Mouse (Mus musculus) urinary bladder, adult 18-20 months (tissue): ENCODE results near the gene Atp2a3.

Experiments used
- DNase-seq, 2 experiments: peaks; one replicate each; pipeline ENCODE4 v3.0.0; 2022; ENCODE audit warnings: low spot score in 2 of 2, mixed read lengths in 2 of 2

The Atp2a3 gene

GRCm38 (mm10) chr11:72961072-72961980, at the start of gene Atp2a3:
TSS of gene Atp2a3 (plus strand) at chr11:72961169.
- no peak for DNase-seq

GRCm38 (mm10) chr11:72917299-72917996, 43.5 kb upstream of the Atp2a3 start:
- no peak for DNase-seq

GRCm38 (mm10) chr11:72923116-72923515, 37.9 kb upstream of the Atp2a3 start:
- peak in 1 of 2 experiments; percentile 15 for DNase-seq

- peak in 1 of 2 experiments; percentile 16 for DNase-seq
Measured at GRCm38 (mm10) chr11:72924458-72924857, 36.5 kb upstream of the Atp2a3 start.

GRCm38 (mm10) chr11:72925067-72925466, 35.9 kb upstream of the Atp2a3 start:
- DNase-seq = no peak

GRCm38 (mm10) chr11:72926226-72926890, 34.6 kb upstream of the Atp2a3 start:
- peak; percentile 22 to 53 for DNase-seq

- DNase-seq = no peak
Measured at GRCm38 (mm10) chr11:72928516-72928915, 32.5 kb upstream of the Atp2a3 start.

GRCm38 (mm10) chr11:72940208-72941143, 20.5 kb upstream of the Atp2a3 start:
- DNase-seq = no peak

GRCm38 (mm10) chr11:72944996-72945793, 15.8 kb upstream of the Atp2a3 start:
- DNase-seq = no peak

- DNase-seq = no peak
Measured at GRCm38 (mm10) chr11:72945875-72946559, 15.0 kb upstream of the Atp2a3 start.

GRCm38 (mm10) chr11:72946560-72947119, 14.3 kb upstream of the Atp2a3 start:
- no peak for DNase-seq

GRCm38 (mm10) chr11:72947840-72948239, 13.1 kb upstream of the Atp2a3 start:
- DNase-seq = no peak

GRCm38 (mm10) chr11:72948254-72948653, 12.7 kb upstream of the Atp2a3 start:
- no peak for DNase-seq

GRCm38 (mm10) chr11:72951137-72952000, 9.6 kb upstream of the Atp2a3 start:
- no peak for DNase-seq

GRCm38 (mm10) chr11:72952226-72952625, 8.7 kb upstream of the Atp2a3 start:
- no peak for DNase-seq

- DNase-seq = no peak
Measured at GRCm38 (mm10) chr11:72952697-72953096, 8.3 kb upstream of the Atp2a3 start.

GRCm38 (mm10) chr11:72953116-72953439, 7.9 kb upstream of the Atp2a3 start:
- DNase-seq = no peak

- DNase-seq = no peak
Measured at GRCm38 (mm10) chr11:72953440-72954151, 7.4 kb upstream of the Atp2a3 start.
